Mouse (Mus musculus) midbrain, embryonic 16.5 days (tissue): ENCODE results near the gene Sorcs2. TPM values are rescaled to one million over a fixed set of nuclear protein-coding genes. Genes with fewer than 3 reads are reported as not detected.

Experiments
- ATAC-seq: fragments of 200-750 bp; cut with Nextera tagmentation; 2 replicates; pipeline ENCODE4 v1.8.0; 2017; ENCODE audit warnings: moderate TSS enrichment
- H3K27ac ChIP-seq: fragments of 300-500 bp; sonication (generic); 2 replicates; pipeline ENCODE4 v1.5.1; 2014; ENCODE audit warnings: mild to moderate bottlenecking, low read length, mixed read lengths
- H3K27me3 ChIP-seq: fragments of 300-500 bp; sonication (generic); 2 replicates; pipeline ENCODE4 v1.6.1; 2014; ENCODE audit warnings: low read depth, low read length, mixed read lengths; ENCODE audit not compliant: control insufficient read depth, insufficient read depth
- H3K36me3 ChIP-seq: fragments of 300-500 bp; sonication (generic); 2 replicates; pipeline ENCODE4 v1.6.1; 2014; ENCODE audit warnings: mild to moderate bottlenecking, low read length, moderate library complexity, mixed read lengths; ENCODE audit not compliant: control insufficient read depth, insufficient read depth
- H3K4me1 ChIP-seq: fragments of 300-500 bp; sonication (generic); 2 replicates; pipeline ENCODE4 v1.6.1; 2014; ENCODE audit warnings: mild to moderate bottlenecking, low read length, mixed read lengths; ENCODE audit not compliant: control insufficient read depth, insufficient read depth
- H3K4me2 ChIP-seq: fragments of 300-500 bp; sonication (generic); 2 replicates; pipeline ENCODE4 v1.6.1; 2014; ENCODE audit warnings: mild to moderate bottlenecking, low read length, mixed read lengths
- H3K4me3 ChIP-seq: fragments of 300-500 bp; sonication (generic); 2 replicates; pipeline ENCODE4 v1.5.1; 2014; ENCODE audit warnings: low read depth, mild to moderate bottlenecking, low read length, moderate library complexity, mixed read lengths
- H3K9ac ChIP-seq: fragments of 300-500 bp; sonication (generic); 2 replicates; pipeline ENCODE4 v1.6.1; 2014; ENCODE audit warnings: low read depth, low read length, mixed read lengths
- H3K9me3 ChIP-seq: fragments of 300-500 bp; sonication (generic); replicated peaks from 2 replicates; pipeline ENCODE4 v1.6.1; 2014; ENCODE audit warnings: mild to moderate bottlenecking, low read length, mixed read lengths; ENCODE audit not compliant: control insufficient read depth, poor library complexity, severe bottlenecking
- WGBS: fragments of 180-500 bp; shearing (Covaris S2); extraction: QIAGEN DNeasy Blood & Tissue Kit; methylation state at CpG from one replicate; pipeline ENCODE4 v1.1.7; 2014; 5-methylcytosine and 5-hydroxymethylcytosine counted together
- polyA plus RNA-seq: library from polyadenylated mRNA; unstranded; fragments of >200 nt; fragmentation: Nextera tagmentation; extraction: Ambion mirVana; gene quantifications from 2 replicates; pipeline ENCODE4 v1.2.1, GENCODE M21; 2015

The Sorcs2 gene
- polyA plus RNA-seq, 1 experiment from 2014 or later, result 21.3 TPM

- Histone ChIP-seq H3K4me3 (no peak overlapping the region), H3K9me3 (no peaks in the 10 kb centered on the region), H3K9ac (no peak overlapping the region), H3K27me3 (no peaks in the 10 kb centered on the region), H3K36me3 (no peaks in the 10 kb centered on the region), H3K4me2 (no peak overlapping the region), H3K4me1 (no peaks in the 10 kb centered on the region), H3K27ac (no peak overlapping the region)
- ATAC-seq, result no peak
- 92% methylated on average over 4 of the region's 4 CpGs for WGBS
Observed at GRCm38 (mm10) chr5:36356659-36357058, 41.3 kb downstream of the Sorcs2 start.

- ATAC-seq, result no peak
Observed at GRCm38 (mm10) chr5:36355683-36356082, 42.3 kb downstream of the Sorcs2 start.

GRCm38 (mm10) chr5:36353679-36354078 lies 44.3 kb downstream of the Sorcs2 start:
- Histone ChIP-seq H3K4me1 (peaks cover 4% of the 10 kb centered on the region; the same call in 1 of the 2 replicates), H3K27ac (no peak overlapping the region), H3K9ac (no peak overlapping the region), H3K27me3 (no peaks in the 10 kb centered on the region), H3K9me3 (no peaks in the 10 kb centered on the region), H3K4me2 (no peak overlapping the region), H3K36me3 (no peaks in the 10 kb centered on the region), H3K4me3 (no peak overlapping the region)
- 88% methylated on average over 6 of the region's 6 CpGs for WGBS
- no peak for ATAC-seq

More at GRCm38 (mm10) chr5:36355683-36356082, 42.3 kb downstream of the Sorcs2 start:
- Histone ChIP-seq H3K4me3 (no peak overlapping the region), H3K4me2 (no peak overlapping the region), H3K27ac (no peak overlapping the region), H3K4me1 (no peaks in the 10 kb centered on the region), H3K36me3 (no peaks in the 10 kb centered on the region), H3K27me3 (no peaks in the 10 kb centered on the region), H3K9ac (no peak overlapping the region), H3K9me3 (no peaks in the 10 kb centered on the region)
- 87% methylated on average over 3 of the region's 3 CpGs for WGBS

GRCm38 (mm10) chr5:36353194-36353593 lies 44.7 kb downstream of the Sorcs2 start:
- no peaks in the 10 kb centered on the region for H3K9me3 ChIP-seq
- no peak overlapping the region for H3K27ac ChIP-seq
- no peak overlapping the region for H3K9ac ChIP-seq
- no peaks in the 10 kb centered on the region for H3K27me3 ChIP-seq
- 89% methylated on average over 2 of the region's 2 CpGs for WGBS
- H3K36me3 ChIP-seq, result no peaks in the 10 kb centered on the region
- ATAC-seq, result no peak
- no peak overlapping the region for H3K4me2 ChIP-seq
- no peak overlapping the region for H3K4me3 ChIP-seq
- peaks cover 9% of the 10 kb centered on the region; the same call in 1 of the 2 replicates for H3K4me1 ChIP-seq

- H3K4me2 ChIP-seq, result no peak overlapping the region
- no peak overlapping the region for H3K27ac ChIP-seq
- no peaks in the 10 kb centered on the region for H3K36me3 ChIP-seq
- H3K27me3 ChIP-seq, result no peaks in the 10 kb centered on the region
- H3K9me3 ChIP-seq, result no peaks in the 10 kb centered on the region
- H3K4me1 ChIP-seq, result peaks cover 11% of the 10 kb centered on the region; the same call in 1 of the 2 replicates
- no peak overlapping the region for H3K9ac ChIP-seq
- no peak overlapping the region for H3K4me3 ChIP-seq
- ATAC-seq, result no peak
- 89% methylated on average over 4 of the region's 4 CpGs for WGBS
Observed at GRCm38 (mm10) chr5:36346698-36347097, 51.2 kb downstream of the Sorcs2 start.

GRCm38 (mm10) chr5:36339283-36339682 lies 58.7 kb downstream of the Sorcs2 start:
- Histone ChIP-seq H3K4me1 (peaks cover 22% of the 10 kb centered on the region), H3K27me3 (no peaks in the 10 kb centered on the region), H3K9me3 (no peaks in the 10 kb centered on the region), H3K9ac (no peak overlapping the region), H3K27ac (peak overlapping the region; percentile 79), H3K4me3 (no peak overlapping the region), H3K4me2 (no peak overlapping the region), H3K36me3 (no peaks in the 10 kb centered on the region)
- WGBS, result 34% methylated on average over 3 of the region's 3 CpGs
- ATAC-seq, result no peak

- WGBS, result 40% methylated on average over 7 of the region's 7 CpGs
- H3K4me3 ChIP-seq, result no peak overlapping the region
- no peaks in the 10 kb centered on the region for H3K9me3 ChIP-seq
- peaks cover 26% of the 10 kb centered on the region for H3K4me1 ChIP-seq
- H3K27me3 ChIP-seq, result no peaks in the 10 kb centered on the region
- no peak overlapping the region for H3K4me2 ChIP-seq
- no peaks in the 10 kb centered on the region for H3K36me3 ChIP-seq
- H3K9ac ChIP-seq, result no peak overlapping the region
- ATAC-seq, result no peak
- H3K27ac ChIP-seq, result no peak overlapping the region
Observed at GRCm38 (mm10) chr5:36336252-36336651, 61.7 kb downstream of the Sorcs2 start.

GRCm38 (mm10) chr5:36335661-36336060 lies 62.3 kb downstream of the Sorcs2 start:
- Histone ChIP-seq H3K27ac (no peak overlapping the region), H3K36me3 (no peaks in the 10 kb centered on the region), H3K4me1 (peaks cover 32% of the 10 kb centered on the region), H3K9me3 (no peaks in the 10 kb centered on the region), H3K4me3 (no peak overlapping the region), H3K9ac (no peak overlapping the region), H3K4me2 (no peak overlapping the region), H3K27me3 (no peaks in the 10 kb centered on the region)
- no peak for ATAC-seq
- WGBS, result 71% methylated on average over 2 of the region's 2 CpGs

- WGBS, result 7% methylated on average over 7 of the region's 7 CpGs
- ATAC-seq, result no peak
- no peak overlapping the region for H3K4me2 ChIP-seq
Observed at GRCm38 (mm10) chr5:36334227-36334626, 63.7 kb downstream of the Sorcs2 start.

More at GRCm38 (mm10) chr5:36334227-36334626, 63.7 kb downstream of the Sorcs2 start:
- Histone ChIP-seq H3K27me3 (no peaks in the 10 kb centered on the region), H3K36me3 (no peaks in the 10 kb centered on the region), H3K9me3 (no peaks in the 10 kb centered on the region), H3K9ac (no peak overlapping the region), H3K27ac (no peak overlapping the region), H3K4me3 (no peak overlapping the region), H3K4me1 (peaks cover 30% of the 10 kb centered on the region)
